Mouse (Mus musculus): ENCODE data around the gene Krt71.
A peak's percentile ranks its signal among the peaks of the same experiment; 100 is the strongest.
"Not testable (repeated sequence)": the region's sequence is repeated elsewhere in the genome, so short reads cannot be mapped to it uniquely, and the experiment has no call there.

Krt71 gene

DNA sequence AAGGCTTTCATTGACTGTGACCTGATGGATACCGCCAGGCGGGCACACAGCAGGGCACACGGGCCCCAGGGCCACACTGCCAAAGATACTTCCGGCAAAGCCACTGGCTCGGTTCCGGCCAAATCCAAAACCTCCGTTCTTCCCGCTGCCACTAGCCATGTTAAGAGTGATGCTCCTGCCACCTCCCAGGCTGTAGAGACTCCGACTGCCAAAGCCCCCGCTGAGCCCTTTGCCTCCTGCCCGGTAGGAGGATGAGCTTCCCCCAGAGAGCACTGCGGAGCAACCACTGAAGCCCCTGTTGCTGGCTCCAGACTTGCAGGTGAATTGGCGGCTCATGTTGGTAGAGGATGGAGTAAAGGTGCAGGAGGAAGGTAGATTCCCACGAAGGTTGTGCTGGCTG is at the start of gene Krt71:
Krt71 (minus strand) TSS at position 399 of the 400 bp plus-strand sequence.
- DNase-seq = no peak

DNA sequence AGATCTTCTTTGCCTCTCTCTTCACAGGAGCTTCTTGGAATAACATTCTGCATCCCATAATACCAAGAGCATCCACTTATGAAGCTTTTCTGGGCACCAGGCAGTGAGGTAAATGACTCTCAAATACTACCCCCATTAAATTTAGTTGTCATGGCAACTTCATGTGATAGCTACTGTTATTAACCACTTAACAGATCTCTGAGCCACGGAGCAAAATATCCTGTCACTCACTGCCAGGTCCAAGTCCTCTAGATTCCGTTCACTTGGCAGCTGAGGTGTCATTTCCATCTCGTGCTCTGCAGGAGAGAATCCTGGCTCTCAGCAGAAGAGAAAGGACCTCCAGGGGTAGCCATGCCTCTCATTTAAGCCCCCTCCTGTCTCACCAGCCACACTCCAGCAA is 48.0 kb upstream of the Krt71 start:
- DNase-seq = no peak

DNA sequence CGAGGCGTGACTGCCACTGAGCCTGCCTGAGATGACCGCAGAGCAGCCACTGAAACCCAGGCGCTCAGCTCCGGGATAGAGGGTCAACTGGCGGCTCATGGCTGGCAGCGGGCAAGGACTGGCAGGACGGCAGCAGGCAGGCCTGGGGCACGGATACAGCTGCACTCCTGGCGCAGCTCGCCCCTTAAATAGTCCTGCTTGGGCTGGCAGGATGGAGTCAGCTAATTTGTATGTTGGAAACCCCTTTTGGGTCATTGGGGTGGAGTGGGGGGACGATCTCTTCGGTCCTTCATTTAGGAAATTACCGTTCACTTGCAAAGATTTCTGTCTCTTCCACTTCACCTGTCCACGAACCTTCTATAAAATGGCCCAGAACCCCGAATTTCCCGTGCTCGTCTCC is 43.5 kb upstream of the Krt71 start, which contains the start of gene Krt72:
Krt72 (minus strand) TSS at position 101 of the 400 bp plus-strand sequence.
- no peak for DNase-seq

DNA sequence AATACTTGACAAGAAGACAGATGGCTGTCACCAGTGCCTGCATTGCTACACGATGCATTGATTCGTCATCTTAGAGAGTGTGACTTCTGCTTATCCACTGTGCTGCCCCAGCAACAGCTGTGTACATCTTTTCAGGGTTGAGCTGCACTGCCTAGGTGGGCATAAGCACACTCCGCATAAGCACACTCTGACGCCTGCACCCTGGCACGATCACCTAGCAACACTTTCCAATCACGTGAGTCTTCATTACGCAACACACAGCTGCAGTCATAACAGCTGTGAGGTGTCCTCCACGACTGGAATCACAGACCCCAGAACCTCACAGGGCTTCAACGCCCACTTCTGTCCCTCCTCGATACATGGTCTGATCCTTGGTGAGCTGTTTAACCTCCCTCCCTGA is 30.5 kb upstream of the Krt71 start:
- DNase-seq = no peak

DNA sequence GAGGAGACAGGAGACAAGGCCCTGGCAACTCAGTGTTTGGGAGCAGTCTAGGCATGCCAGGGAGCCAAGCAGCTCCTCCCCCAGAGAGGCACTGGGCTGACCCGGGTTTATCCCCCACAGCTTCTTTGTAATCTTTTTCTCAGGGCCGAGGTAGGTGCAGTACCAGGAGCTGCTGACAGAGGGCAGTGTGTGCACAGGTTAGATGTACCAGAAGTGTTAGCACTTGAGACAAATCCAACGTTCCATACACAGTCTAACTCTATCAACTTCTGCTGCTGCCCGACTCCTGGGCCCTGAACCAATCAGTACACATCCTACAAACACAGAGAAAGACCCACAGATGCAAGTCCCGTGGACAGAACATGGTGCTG is 29.8 kb upstream of the Krt71 start:
- DNase-seq = peak; percentile 63 to 76

DNA sequence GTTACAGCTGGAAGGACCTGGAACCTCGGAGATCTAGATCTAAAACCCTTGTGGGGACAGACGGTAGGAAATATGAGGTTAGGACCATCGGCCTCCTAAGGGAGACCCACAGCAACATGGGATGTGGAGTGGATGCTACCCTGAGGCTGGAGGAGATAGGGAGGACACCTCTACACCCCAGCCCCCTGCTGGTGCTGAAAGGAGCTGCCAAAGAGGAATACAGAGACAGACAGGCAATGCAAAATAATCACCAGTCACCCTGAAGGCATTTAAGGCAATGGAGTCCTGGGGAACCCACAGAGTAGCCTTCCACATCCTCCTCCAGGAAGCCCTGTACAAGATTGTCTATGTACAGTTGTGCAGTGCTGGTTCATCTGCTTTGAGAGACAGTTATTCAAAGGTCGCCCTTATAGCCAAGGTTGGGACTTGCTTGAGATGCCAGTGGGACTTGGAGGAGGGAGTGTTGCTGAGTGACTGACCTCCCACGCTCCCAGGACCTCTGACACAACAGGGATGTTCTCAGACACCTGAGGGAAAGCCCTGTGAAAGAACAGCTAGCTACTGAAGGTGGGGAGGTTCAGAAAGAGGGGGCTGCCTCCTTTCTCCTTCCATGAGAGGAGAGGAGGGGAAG is 29.3 kb upstream of the Krt71 start:
- no peak for DNase-seq

DNA sequence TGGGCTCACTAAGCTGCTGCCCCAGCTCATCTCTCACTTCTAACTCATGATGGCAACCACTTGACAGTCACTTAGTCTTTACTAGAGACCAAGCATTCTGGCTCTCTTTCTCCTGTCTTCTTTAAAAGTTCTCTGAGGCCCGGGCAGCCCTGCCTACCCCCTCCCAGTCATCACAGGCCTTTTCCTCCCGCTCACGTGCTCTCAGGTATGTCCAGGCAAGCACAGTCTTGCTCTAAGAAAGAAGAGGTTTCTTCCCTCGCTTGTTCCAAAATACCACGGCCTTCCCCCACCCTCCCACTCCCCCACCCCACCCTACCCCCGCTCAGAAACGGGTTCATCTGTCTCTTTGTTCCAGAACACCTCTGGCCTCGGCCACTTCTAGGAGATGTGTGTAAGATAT is 27.3 kb upstream of the Krt71 start:
- DNase-seq = no peak

DNA sequence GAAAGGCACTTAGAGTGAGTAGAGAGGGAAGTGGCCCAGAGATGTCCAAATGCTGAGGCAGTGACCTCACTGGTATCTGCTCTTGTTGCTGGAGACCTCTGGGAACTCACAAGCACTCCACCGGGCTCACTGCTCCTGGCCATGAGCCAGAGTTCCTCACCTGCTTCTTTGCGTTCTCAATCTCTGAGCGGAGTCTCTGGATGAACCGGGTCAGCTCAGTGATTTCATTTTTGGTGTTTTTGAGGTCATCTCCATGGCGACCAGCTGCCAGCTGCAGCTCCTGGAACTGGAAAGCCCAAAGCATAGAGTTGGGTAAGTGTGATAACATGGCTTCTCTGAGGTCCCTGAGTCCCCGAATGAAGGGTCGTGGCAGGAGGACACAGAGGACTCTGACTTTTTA is 5.1 kb downstream of the Krt71 start:
- no peak for DNase-seq

DNA sequence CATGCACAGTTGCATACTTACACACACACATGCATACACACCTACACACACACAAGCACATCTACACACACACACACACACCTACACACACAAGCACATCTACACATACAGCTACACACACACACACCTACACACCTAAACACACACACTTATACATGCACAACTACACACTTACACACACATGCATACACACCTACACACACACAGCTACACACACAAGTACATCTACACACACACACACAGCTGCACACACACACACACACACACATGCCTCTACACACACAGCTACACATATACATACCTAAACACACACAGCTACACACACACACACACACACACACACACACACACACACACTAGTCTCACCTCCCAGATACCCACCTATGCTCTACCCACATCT is 12.3 kb downstream of the Krt71 start:
- DNase-seq = no peak

DNA sequence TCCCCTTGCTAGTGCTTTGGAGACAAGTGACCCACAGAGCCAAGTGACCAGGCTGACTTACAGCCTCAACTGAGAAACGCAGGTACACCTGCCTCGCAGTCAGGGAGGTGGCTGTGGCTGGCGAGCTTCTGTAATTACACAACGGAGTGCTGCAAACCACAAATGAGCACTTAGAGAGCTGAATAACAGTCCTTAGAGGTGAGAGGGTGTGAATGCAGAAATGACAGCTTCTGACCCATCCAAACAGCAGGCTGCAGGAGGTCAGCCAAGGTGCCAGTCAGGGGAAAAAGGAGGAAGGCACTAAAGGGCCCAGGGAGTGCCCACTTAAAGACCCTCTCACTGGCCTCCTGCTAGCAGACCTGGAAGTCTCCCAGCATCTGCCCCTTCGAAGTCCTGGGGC is 18.2 kb downstream of the Krt71 start:
- DNase-seq = no peak

DNA sequence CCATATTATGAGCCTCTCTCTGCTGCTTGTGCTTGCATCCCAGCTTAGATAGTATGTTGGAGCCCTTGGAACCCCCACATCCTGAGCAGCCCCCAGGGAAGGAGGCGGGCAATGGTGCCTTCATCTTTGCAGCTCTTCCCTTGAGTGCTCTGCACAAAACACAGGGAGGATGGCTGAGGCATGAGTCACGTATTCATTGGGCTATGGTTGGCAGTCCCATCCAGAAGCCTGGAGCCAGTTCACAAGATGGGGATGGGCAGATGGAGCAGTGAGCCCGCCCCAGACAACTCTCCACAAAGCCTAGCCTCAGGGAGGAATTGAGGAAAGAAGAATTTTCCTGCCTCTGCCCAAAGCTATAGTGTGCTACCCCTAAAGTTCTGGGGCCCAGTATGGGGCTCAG is 27.1 kb downstream of the Krt71 start:
- no peak for DNase-seq

DNA sequence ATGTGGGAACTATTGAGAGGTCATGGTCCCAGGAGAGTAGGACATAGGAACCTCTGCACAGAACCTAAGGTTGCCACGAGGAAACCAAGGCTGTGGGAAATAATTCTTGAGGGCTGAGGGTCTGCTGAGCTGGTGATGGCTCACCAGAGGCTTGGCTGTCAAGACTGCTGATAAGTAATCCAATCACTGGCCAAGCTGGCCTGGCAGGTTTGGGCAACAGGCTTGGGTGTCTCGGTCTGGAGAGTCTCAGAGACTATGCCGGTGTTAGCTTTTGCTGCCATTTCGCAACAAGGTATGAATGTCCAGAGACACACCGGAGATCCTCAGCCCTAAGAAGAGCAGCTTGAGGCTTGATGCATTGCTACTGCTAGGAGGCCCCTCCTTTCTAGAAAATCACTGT is 28.6 kb downstream of the Krt71 start:
- no peak for DNase-seq

DNA sequence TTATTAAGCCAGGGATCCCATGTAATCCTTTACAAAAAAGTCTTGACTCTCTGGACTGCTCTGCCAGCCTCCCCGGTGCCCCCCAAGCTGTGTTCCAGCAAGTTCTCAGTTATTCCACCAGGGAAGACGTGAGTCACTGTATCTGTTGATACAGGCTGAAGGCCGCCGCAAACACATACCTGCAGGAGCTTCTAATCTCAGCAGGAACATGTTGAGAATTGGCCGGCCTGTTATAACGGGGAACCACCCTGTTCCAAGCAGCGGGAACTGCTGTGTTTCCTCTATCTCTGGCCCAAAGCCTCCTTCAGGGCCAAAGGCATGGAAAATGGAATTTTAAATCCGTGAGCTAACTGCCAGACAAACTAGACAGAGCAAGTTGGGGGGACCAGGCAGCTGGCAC is 29.2 kb downstream of the Krt71 start:
- no peak for DNase-seq

DNA sequence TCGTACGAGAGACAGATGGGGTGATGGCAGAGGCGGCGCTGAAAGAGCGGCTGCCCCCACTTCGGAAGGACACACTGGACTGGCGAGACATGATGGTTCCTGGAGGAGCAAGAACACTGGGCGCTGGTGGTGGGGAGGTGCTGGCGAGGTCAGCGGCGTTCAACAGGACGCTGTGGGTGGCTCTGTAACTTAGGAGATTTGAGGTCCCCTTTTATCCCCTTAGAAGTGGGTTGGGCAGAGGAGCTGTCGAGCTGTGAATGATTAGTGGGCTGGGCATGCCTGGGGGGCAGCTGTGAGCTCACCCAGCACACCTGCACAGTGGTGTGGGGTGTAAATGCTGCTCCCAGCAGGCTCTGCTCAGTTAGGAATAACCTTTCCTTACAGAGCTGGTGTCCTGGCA is 30.2 kb downstream of the Krt71 start, which contains the start of gene Krt5:
Krt5 (minus strand) TSS at position 179 of the 400 bp plus-strand sequence.
- no peak for DNase-seq

DNA sequence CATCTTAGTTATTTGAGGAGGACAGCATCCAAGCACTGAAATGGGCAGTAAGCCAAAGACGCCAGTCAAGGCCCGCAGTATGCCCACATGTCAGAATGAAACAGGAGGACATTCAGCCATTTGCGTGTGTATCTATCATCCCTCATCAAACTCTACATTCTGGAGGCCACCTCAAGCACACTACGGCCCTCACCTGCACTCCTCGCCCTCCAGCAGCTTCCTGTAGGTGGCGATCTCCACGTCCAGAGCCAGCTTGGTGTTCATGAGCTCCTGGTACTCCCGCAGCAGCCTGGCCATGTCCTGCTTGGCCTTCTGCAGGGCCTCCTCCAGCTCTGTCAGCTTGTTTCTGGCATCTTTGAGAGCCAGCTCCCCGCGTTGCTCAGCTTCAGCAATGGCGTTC is 34.2 kb downstream of the Krt71 start:
- no peak for DNase-seq

DNA sequence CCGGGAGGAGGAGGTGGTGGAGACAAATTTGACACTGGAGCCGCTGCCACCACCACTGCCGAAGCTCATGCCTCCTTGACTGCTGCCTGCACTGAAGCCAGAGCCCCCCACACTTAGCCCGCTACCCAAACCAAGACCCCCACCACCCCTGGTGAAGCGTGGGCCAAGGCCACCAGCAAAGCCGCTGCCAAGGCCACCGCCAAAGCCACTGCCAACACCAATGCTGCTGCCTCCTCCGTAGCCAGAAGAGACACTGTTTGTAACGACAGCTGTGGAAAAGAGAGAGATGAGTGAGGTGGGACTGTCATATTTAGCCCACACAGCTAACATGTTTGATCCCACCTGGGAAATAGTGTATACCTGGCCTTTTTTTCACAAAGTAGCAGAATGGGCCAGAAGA is 35.5 kb downstream of the Krt71 start:
- no peak for DNase-seq

DNA sequence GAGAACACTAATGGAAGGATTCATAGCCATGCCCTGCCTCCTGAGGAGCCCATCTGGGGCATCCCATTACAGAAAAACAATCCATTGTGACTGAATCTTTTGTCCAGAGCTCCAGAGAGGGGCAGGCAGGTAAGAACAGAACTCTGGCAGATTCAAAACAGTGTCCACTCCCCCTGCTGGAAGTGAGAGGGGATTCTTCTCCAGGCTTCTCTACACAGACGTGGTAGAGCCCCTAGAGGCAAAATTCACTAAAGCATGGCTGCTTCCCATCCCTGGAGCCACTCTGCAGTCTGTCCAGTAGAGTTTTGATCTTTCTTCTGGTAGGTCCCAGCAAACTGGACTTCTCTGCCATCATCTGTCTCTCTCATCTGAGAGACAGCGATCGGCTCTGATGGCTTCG is 38.8 kb downstream of the Krt71 start:
- DNase-seq = no peak

DNA sequence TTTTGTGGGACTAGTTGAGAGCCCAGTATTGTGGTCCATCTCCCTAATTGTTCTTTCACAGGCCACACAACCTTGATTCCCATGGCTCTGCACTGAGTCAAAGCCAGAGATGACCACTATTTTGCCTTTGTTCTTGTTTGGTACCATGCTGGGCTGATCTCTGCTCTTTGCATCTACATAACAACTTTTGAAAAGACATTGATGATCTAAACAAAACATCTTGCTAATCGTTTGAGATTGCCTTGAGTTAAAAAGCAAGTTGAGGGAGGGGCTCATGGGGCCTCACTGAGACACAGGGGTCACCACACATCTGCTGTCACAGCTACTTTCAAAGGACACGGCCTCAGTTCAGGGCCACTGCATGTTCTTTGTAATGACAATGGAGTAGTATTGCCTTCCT is 40.5 kb downstream of the Krt71 start:
- no peak for DNase-seq

DNA sequence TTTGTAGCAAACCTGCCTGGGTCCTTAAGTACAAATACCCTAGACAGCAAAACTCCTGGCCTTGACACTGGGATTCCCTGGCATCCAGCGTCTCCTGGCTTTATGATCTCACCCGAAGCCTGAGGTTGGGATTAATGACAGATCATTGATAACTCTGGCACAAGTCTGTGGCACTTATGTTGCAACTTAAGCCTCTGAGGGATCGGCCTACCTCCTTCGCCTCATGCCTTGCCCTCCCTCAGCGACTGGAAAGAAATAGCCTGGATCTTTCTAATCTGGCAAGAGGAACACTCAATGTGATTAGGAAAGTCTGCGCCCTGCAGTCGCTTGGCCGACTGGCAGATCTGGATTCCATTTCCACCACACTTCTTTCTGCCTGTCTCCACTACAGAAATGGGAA is 43.0 kb downstream of the Krt71 start:
- DNase-seq = no peak

DNA sequence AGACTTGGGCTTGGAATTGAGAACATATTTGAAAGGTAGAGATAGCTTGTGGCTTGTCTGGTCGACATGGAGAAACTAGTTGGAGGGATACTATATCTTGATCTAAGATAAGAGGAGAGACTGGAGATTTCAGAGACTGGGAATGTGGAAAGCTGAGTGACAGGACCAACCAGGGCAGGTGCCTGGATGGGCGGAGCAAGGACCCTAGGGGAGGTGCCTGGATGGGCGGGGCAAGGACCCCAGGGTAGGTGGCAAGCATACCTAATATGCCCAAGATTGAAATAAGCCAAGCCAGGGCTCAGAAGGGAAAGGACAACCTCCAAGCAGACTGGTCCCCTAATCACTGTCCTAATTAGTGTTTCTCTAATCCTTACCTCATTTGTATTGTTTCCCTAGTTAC is 43.7 kb downstream of the Krt71 start:
- DNase-seq = no peak

DNA sequence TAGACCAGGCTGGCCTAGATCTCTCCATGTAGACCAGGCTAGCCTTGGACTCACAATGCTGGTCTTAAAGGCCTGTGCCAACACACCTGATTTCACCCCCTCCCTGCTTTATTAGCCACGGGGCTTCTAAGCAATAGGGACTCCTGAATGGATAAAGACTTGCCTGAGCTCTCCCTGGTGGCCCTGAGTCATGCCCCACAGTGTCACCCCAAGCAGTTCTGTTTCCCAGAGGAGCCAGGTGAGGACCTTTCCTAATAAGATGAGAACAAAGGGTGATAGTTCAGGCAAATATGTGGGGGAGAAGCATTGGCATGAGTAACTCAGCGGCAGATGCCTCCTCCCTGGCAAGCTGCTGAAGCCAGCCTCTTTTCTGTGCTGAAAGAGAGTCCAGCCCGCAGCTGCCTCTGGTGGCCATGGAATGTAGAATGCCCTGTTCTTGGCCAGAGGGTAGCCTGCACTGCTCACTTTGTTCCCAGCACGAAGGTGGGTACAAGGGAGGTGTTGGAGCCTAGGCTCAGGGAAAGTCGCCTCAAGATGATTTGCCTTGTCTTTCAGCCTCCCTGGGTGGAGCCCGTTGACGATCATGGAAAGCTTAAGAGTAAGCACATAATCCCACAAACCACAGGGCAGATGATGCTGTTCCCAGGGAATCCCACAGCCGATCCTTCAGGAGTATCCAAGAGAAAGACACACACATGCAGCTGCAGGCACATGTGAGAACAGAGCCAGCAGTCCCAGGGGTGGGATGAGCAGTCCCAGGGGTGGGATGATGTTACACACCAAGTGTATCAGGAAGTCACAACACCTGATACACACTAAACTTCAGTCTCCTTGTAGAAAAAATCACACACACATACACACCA is 45.4 kb downstream of the Krt71 start:
- no peak for DNase-seq

DNA sequence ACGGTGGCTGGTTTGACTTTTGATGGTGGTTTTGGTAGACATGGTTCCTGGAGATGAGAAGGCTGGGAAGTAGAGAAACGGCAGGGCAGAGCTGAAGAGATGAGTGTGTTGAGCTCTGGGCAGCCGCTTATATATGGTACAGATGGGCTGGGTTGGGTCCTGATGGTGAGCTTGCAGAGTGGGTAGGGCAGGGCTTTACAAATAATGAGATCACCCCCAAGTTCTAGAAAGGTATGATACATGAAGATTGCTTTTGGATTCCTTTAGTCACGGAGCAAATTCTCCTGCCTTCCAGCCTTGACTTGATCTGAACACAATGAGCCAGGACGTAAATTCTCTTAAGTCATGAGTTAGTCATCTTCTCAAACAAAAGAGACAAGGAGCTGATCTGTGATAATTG is 48.7 kb downstream of the Krt71 start, which contains the start of gene Krt6a:
Krt6a (minus strand) TSS at position 101 of the 400 bp plus-strand sequence.
- DNase-seq = no peak

DNA sequence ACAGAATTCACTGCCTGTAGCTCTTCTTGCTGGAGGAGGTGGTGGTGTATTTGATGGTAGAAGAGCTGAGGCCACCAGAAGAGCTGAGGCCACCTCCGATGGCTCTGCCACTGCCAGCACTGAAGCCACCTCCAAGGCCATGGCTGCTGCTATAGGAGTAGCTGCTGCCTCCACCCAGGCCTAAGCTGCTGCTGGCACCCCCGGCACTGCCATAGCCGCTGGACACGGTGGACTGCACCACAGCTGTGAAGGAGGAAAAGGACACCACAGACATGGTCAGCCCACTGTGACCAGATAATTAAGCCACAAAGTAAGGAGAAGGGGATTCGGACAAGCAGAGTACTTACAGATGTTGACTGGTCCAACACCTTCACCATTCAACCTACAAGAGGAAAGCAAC is 52.4 kb downstream of the Krt71 start:
- DNase-seq = not testable (repeated sequence)

DNA sequence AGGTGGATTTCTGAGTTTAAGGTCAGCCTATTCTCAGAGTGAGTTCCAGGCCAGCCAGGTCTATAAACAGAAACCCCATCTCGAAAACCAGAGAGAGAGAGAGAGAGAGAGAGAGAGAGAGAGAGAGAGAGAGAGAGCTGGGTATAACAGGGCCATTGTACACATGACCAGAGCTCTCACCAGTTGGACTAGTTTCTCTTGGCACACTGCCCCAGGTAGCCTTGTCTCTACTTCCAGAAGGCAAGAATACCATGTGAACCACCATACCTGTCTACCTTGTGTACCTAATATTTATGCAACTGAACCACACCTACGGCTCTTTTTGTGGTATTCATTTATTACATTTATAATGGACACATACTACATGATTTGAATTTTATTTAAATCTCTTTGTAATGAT is 54.7 kb downstream of the Krt71 start:
- DNase-seq = no peak
